Mouse (Mus musculus): ENCODE measurements around the gene Frat2. TPM values are rescaled to one million over a fixed set of nuclear protein-coding genes. Genes with fewer than 3 reads are reported as not detected.

The Frat2 gene
- total RNA-seq, 1 experiment from 2014 or later = 5.5 TPM

Other genes with a start within 250 kb of the Frat2 start
- 6.5 and 7.2 TPM in 2 replicates for gene Slit1, start 104.5 kb downstream of the Frat2 start, total RNA-seq (2021)
- gene Arhgap19, start 46.1 kb downstream of the Frat2 start, total RNA-seq (2021) = 7.2 and 7.9 TPM in 2 replicates
- gene Frat1, start 18.2 kb downstream of the Frat2 start, total RNA-seq (2021) = 7.5 and 10.7 TPM in 2 replicates
- 16.2 and 19.5 TPM in 2 replicates for gene Rrp12, start 48.0 kb upstream of the Frat2 start, total RNA-seq (2021)
- 632 and 654 TPM in 2 replicates for gene Pgam1, start 63.8 kb upstream of the Frat2 start, total RNA-seq (2021)
- 23.9 and 25.4 TPM in 2 replicates for gene Exosc1, start 85.3 kb upstream of the Frat2 start, total RNA-seq (2021)
- 31.4 and 31.8 TPM in 2 replicates for gene Zdhhc16, start 85.3 kb upstream of the Frat2 start, total RNA-seq (2021)
- gene Mms19, start 133.0 kb upstream of the Frat2 start, total RNA-seq (2021) = 19.9 and 22.2 TPM in 2 replicates
- 13.9 and 20.0 TPM in 2 replicates for gene Ubtd1, start 133.6 kb upstream of the Frat2 start, total RNA-seq (2021)
- 0.68 and 0.82 TPM in 2 replicates for gene Ankrd2, start 187.9 kb upstream of the Frat2 start, total RNA-seq (2021)
- 6.2 and 22.7 TPM in 2 replicates for gene Hoga1, start 197.5 kb upstream of the Frat2 start, total RNA-seq (2021)
- gene 4933411K16Rik, start 204.1 kb upstream of the Frat2 start, total RNA-seq (2021) = 0.64 and 0.96 TPM in 2 replicates
- gene Morn4, start 238.2 kb upstream of the Frat2 start, total RNA-seq (2021) = 5.4 and 7.4 TPM in 2 replicates
- 50.4 and 51.5 TPM in 2 replicates for gene Pi4k2a, start 242.3 kb upstream of the Frat2 start, total RNA-seq (2021)